ENCODE assay signal across 11 mouse cellular contexts in genomic region chr3:39978916-39979679, GRCm38 (mm10).
DNase-seq lines count a peak whose midpoint lies in the region; ATAC-seq and TF ChIP-seq lines count a peak whose summit lies in the region.
"Had no signal": no experiment of that assay in that cellular context is flagged by ENCODE, and none has a peak within 500 bp of the region (broad histone marks: within the 10 kb centered on the region; RNA-seq: fewer than 3 reads in every experiment).

No protein-coding gene starts in this region.

- peak; percentile 36 for DNase-seq in embryo, embryonic 10.5 days (ENCODE audit: low spot score)
- DNase-seq in embryo, embryonic 10 days (ENCODE audit: low spot score): no peak
- DNase-seq in lung, postnatal 14 days: peak; percentile 2
- DNase-seq in lung, postnatal 4 days: no peak
- DNase-seq in adrenal gland, postnatal 10 days: peak; percentile 59
- DNase-seq in cerebellum, adult 9-10 months: no peak
- DNase-seq in layer of hippocampus, adult 2 months (ENCODE audit: low spot score in 2 of 2): no peak
- DNase-seq: cerebellum, adult 9-11 months; midbrain, embryonic 14.5 days had no signal

- ATAC-seq in limb, embryonic 15.5 days (ENCODE audit: insufficient number of reproducible peaks, low FRiP score, low TSS enrichment, low read depth): 0 out of 2 replicates have a peak, but pooled peaks have one; percentile 48

- H3K9me3 ChIP-seq in limb, embryonic 15.5 days: no peaks in the 10 kb centered on the region
- H3K9me3 ChIP-seq: lung, embryonic 15.5 days had no signal

- no peak for TF ChIP-seq CTCF in layer of hippocampus, adult 2 months (conservative IDR thresholded peaks at IDR 0.05)

- no peaks in the 10 kb centered on the region for H3K4me1 ChIP-seq in limb, embryonic 15.5 days
- H3K4me1 ChIP-seq: lung, embryonic 15.5 days had no signal

- no peak overlapping the region for H3K4me3 ChIP-seq in limb, embryonic 15.5 days
- H3K4me3 ChIP-seq in layer of hippocampus, adult 2 months: no peak overlapping the region
- H3K4me3 ChIP-seq: lung, embryonic 15.5 days had no signal

- no peak overlapping the region for H3K9ac ChIP-seq in limb, embryonic 15.5 days
- H3K9ac ChIP-seq: lung, embryonic 15.5 days had no signal

- WGBS in limb, embryonic 15.5 days: 21% methylated on average over 3 of the region's 3 CpGs

- no peak overlapping the region for H3K4me2 ChIP-seq in limb, embryonic 15.5 days
- H3K4me2 ChIP-seq: lung, embryonic 15.5 days had no signal

- H3K27me3 ChIP-seq in limb, embryonic 15.5 days: no peaks in the 10 kb centered on the region
- H3K27me3 ChIP-seq: lung, embryonic 15.5 days had no signal

- no peaks in the 10 kb centered on the region for H3K36me3 ChIP-seq in limb, embryonic 15.5 days
- H3K36me3 ChIP-seq: lung, embryonic 15.5 days had no signal

- H3K27ac ChIP-seq in limb, embryonic 15.5 days: peak overlapping the region; percentile 22; the same call in 1 of the 2 replicates
- no peak overlapping the region for H3K27ac ChIP-seq in layer of hippocampus, adult 2 months
- H3K27ac ChIP-seq: lung, embryonic 15.5 days had no signal

Comparison
In these comparisons a context has a peak if more than half of its experiments do, and no peak if none do; other contexts are left out.
1. DNase-seq: peak in embryo, embryonic 10.5 days (single experiment), lung, postnatal 14 days (single experiment) and adrenal gland, postnatal 10 days (single experiment); none in embryo, embryonic 10 days (single experiment), lung, postnatal 4 days (0 of 2), cerebellum, adult 9-10 months (single experiment) and layer of hippocampus, adult 2 months (0 of 2).